Mouse (Mus musculus): ENCODE measurements around the gene Polr3b.

The Polr3b gene

DNA sequence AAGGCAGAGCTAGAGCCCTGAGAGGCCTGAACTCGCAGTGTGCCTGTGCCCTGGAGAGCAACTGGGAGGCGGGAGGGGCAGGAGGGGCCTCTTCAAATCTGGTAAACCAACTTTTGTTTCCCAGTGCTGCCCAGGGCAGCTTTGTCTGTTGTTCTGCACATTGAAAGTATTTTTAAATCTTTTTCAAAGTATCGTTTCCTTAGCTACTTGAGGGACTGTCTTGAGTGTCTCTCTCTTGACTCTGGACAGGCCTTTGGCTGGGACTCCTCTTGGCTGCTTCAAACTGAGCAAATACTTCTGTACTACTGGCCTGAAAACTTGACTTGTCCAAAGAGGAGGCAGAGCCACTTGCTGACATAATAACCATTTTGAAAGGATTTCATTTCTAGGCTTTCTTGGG, 11.3 kb upstream of the Polr3b start:
- no peak for DNase-seq (ENCODE audit: low read depth, low spot score)

DNA sequence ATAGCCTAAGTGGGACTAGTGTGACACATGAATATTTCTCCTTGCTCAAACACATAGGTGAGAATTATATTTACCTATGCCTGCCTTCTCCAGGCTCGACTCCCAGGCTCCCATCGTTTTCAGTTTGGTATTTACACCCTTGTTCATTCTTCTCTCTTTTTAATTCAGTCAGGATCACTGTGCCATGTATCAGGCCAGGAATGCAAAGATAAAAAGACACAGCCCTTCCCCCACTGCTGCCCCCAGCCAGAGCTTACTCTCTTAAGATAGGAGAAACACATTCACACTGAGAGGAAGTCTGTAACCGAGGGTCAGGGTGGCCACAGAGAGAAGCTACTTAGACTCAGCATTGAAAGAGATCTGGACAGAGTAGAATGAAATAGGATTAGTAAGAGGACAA, 10.4 kb upstream of the Polr3b start:
- DNase-seq (ENCODE audit: low read depth, low spot score), result no peak

DNA sequence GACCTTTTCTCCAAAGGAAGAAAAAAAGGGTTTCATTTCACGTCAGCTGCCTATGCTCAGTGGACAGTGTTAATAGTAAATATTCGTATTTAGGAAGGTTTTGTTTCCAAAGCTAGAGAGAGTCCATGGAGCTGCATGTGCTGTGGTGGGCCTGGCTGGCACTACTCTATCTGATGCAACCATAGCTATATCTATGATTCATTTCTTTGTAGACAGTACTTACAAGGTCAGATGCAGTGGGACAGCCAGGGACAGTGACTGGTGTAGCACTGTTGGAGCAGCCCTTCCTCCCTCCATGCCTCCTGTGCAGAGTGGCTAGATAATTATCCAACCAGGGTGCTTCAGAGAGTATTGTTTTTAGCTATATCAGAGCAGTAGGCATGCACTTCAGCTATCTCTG, 9.8 kb upstream of the Polr3b start:
- DNase-seq (ENCODE audit: low read depth, low spot score), result no peak

DNA sequence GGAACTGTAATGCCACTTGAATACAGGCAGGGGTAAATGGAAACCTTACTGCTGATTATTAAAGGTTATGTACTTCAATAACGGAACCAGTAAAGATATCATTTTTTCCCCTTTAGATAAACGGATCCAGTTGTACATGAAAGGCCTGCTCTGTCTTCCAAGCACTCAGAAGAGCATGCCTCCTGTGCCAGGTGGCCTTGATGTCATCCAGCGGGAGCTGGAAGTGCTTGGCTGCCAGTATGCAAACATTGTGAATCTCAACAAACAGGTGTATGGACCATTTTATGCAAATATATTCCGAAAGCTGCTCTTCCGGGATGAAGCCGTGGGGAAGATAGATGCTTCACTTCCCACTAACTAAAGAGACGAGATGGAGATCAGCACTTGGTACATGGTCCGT, 8.7 kb upstream of the Polr3b start:
- no peak for DNase-seq (ENCODE audit: low read depth, low spot score)

DNA sequence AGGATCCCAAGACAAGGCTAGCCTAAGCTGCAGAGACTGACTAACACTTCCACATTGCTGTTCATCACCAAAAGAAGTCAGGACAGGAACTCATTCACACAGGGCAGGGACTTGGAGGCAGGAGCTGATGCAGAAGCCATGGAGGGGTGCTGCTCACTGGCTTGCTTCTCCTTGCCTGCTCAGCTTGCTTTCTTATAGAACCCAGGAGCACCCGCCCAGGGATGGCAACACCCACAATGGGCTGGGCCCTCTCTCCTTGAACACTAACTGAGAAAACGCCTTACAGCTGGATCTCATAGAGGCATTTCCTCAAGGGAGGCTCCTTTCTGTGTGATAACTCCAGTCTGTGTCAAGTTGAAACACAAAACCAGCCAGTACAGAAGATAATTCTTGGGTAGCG, 7.0 kb upstream of the Polr3b start:
- no peak for DNase-seq (ENCODE audit: low read depth, low spot score)

DNA sequence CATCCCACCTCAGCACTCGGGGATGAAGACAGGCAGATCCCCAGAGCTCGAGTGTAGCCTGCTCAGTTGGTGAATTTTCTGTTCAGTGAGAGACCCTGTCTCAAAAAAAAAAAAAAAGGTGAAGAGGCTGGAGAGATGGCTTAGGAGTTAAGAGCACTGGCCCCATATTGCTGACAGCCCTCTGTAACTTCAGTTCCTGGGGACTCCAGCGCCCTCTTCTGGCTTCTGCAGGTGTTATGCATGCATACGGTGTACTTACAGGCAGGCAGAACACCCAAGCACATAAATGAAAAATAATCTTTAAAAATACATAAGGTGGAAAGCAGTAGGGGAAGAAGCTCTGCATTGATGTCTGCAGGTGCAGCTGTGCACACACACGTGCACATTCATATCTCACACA, 9.1 kb downstream of the Polr3b start:
- DNase-seq (ENCODE audit: low read depth, low spot score), result no peak

DNA sequence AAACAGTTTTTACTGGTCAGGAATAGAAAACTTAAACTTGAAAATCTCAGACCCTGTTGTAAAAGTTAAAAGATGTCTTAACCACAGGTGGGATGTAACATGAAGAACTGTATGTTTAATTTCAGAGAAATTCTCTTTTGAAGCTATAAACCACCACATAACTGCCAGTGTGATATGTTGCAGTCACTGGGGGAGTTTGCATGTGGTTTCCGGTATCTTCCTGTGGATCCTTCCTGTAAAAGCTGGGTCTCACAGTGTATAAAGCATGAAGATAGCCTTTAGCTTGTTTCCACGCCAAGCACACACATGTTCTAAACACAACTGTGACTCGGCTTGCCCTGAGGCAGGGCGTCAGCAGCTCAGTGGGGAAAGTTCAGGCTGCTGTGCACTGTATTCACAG, 9.9 kb downstream of the Polr3b start:
- no peak for DNase-seq (ENCODE audit: low read depth, low spot score)

DNA sequence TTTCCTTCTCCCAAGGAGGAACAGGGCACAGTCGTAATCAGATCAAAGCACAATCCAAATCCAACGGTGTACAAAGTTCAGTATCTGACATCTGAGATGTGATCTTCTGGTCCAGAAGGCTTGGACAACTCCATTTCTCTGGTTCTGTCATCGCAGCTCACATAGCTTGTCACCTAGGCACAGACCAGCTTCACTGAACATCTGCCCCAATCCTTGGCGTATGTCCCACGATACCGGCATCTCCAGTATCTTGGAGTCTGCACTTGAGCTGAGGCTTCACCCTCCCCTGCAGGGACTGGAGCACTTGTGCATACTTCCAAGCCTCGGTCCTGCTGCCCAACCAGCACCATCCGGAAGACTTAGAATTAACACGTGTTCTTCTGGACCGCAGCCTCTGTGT, 14.6 kb downstream of the Polr3b start:
- DNase-seq (ENCODE audit: low read depth, low spot score), result peak; percentile 82

DNA sequence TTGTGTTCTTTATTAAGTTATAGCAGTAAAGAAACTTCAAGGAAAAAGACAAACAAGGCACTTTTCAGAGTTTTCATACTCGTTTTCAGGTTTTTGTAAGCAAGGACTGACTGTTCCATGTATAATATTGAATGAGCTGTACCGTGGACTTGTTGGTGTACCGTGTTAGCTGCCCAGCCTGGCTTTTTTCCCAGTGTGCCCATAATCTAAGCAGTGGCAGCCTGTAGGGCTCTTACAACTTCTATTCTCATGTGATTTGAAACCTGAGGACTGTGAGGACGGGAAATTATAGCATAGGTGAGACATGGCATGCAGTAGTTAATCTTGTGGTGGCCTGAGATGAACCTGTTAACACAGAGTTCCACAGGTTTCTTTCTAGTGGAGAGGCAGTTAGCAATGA, 16.3 kb downstream of the Polr3b start:
- peak; percentile 43 for DNase-seq (ENCODE audit: low read depth, low spot score)

DNA sequence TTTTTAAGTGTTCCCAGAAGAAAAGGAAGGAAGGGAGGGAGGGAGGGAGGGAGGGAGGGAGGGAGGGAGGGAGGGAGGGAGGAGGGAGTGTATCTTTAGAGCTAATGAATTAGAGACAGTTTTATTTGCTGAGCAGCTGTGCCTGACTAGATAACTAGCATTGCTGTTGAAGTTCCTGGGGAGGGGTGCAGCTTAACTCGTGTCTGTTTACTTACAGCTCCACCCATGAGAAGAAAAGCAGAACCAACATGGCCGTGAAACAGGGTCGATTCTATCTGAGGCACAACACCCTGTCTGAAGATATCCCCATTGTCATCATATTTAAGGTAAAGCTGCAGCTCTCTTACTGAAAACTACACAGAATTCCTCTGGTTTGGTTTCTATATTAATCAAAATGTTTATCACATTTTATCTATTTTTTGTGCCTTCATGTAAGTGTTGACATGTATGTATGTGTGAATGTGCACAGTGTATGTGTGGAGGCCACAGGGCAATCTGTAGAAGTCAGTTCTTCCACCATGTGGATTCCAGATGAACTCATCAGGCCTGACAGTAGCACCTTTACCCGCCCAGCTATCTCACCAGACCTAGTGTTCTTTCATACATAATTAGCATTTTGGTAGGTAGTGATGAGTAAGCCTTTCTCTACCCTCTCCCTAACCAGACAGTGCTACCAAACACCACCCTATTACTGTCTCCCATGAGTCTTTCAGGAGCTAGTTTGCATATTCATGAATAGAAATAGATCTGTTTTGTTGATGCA, 17.6 kb downstream of the Polr3b start:
- DNase-seq (ENCODE audit: low read depth, low spot score), result no peak

DNA sequence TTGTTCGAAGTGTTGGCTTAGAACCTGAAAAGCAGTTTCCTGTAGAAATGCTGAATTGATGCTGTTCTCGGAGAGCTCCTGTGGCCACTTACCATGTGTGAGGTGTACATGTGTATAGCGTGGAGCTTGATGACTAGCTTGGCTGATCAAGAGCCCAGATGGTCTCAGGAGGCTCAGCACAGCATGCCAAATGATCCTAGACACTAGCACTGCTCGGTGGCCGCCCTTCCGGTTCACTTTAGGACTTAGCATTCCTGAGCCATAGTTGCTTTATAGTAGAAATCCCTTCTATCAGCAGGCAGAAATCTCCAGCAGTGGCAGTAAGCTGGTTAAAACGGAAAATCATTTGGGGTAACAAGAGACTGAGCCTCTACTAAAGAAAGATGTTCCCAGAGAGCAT, 18.8 kb downstream of the Polr3b start:
- DNase-seq (ENCODE audit: low read depth, low spot score), result no peak

DNA sequence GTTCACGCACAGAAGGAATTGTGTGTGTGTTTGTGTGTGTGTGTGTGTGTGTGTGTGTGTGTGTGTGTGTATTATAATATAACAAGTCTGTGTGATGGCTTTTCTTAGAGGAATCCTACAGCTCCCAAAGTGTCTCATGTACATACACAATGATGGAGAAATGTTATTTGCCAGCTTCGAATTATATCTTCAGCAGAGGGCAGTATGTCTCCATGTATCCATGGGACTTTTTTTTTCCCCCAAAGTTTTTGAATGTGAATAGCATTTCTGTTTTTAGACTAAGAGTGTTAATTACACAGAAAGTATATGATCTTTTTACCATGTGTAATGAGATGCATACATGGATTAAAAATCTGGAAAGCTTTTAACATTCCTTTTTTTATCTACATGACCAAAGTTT, 19.5 kb downstream of the Polr3b start:
- DNase-seq (ENCODE audit: low read depth, low spot score), result no peak

DNA sequence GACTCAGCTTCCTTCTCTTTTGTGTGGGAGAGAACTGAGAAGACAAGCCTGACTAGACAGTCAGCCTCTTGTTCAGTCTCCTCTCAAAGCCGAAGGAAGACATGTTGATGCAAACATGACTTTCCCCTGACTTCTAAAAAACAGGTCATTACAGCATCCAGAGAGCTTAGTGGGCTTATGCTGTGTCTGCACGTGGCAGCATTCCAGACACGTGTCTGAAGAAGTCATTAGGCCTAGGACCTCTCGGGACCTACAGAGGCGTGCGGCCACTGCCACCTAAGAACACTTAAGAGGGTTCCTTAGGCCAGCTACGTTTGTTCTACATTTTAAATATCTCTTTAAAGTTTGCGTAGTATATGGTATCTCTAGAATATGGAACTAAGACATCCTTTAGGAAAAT, 23.8 kb downstream of the Polr3b start:
- no peak for DNase-seq (ENCODE audit: low read depth, low spot score)

DNA sequence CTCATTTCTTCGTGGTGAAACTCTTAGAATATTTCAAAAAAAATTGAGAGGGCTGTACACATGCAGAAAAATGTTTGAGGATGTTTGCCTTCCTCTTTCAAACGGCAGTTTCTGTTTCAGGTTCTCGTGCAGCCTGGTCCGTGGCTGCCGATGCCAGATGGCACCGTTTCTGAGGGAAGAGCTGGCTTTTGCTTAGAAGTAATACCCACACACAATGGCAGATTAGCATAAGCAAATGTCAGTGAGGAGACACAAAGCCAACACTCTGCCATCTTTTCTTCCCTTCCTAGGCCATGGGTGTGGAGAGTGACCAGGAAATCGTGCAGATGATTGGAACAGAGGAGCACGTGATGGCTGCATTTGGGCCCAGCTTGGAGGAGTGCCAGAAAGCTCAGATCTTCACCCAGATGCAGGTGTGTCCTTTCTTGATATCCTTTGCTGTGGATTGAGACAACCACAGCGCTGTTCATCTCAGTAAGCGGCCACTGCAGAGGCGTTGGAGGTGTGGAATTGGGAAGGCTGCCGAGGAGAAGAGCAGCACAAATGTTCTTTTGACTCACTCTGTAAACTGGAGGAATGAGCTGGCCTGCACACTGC, 24.5 kb downstream of the Polr3b start:
- peak; percentile 34 for DNase-seq (ENCODE audit: low read depth, low spot score)

DNA sequence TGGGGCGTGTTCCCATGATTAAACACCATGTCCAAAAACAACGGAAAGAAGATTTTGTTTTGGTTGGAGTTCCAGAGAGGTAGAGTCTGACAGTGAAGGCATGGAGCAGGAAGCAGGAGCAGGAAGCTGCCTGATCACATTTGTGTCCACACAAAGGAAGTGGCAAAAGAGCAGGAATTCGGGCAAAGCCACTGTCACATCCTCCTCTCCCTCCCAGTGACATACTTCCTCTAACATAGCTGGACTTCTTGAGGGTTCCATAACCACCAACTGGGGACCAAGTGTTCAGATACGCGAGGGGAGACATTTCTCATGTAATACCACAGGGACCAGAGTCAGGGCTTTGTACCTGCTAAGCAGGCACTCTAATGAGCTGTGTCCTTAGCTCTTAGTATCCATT, 25.2 kb downstream of the Polr3b start:
- DNase-seq (ENCODE audit: low read depth, low spot score), result no peak

DNA sequence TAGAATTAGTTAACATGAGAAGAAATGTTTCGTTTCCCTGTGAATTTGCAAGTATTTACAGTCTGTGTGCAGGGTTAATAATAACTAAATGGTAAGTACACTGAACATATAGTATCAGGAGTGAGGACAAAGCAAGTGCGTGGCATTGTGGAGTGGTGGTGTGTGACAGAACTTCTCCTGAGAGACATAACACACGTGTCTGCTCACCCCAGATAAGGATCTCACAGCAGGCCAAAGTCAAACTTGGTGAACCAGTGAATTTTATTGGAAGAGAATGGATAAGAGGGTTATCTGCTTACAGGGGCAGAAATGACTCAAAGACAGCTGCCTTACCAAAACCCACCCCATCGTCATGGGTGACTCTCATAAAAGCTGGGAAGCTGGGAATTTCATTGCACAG, 26.8 kb downstream of the Polr3b start:
- no peak for DNase-seq (ENCODE audit: low read depth, low spot score)

DNA sequence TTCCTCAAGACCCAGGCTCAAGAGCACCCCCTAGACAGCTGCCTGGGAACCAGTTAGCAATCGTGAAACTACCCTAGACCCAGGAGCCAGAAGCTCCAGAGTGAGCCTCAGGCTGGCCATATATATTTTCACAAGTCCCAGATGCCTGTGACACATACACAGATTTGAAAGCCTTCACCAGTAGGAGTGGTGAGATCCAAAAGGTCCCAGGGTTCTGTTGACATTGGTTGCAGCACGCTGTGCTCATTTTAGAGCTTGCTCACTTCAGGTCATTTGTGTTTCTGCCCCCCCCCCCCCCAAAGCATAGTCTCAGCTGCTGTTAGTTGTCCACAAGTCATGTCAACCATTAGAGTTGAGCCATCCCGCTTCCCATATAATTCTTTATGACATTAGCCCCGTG, 31.9 kb downstream of the Polr3b start:
- no peak for DNase-seq (ENCODE audit: low read depth, low spot score)

DNA sequence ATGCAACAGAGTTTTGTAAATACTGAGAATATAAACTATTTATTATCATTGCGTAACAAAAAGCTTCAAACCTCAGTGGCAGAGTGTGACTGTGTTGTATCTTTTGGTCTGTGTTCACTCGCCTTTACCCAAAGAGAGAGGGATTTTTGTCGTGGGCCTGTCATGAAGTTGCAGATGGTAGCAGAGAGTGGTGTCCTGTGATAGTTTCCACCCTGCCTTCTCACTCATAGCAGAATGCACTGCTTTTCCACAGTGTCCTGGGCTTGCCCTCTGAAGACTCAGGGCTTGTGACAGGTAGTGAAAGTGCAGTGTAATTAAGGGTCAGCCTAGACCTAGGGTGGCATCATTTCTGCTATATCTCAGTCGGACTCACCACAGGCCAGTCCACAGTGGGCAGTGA, 32.6 kb downstream of the Polr3b start:
- no peak for DNase-seq (ENCODE audit: low read depth, low spot score)

DNA sequence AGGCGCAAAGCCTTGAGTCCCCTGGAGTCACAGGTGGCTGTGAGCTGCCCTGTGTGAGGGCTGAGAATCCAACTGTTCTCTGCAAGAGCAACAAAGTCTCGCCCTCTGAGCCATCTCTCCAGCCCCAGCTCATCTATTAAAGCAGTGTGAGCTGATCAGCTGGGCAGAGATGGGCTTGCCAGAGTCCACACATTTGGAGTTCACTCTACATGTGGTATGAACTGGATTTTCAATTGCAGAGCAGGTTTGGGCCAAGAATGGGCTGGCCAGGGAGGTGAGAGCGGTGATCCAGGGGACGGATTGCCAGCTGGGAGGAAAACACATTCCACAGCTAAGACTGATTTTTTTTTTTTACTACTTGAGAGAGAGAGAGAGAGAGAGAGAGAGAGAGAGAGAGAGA, 34.5 kb downstream of the Polr3b start:
- DNase-seq (ENCODE audit: low read depth, low spot score), result peak; percentile 69

DNA sequence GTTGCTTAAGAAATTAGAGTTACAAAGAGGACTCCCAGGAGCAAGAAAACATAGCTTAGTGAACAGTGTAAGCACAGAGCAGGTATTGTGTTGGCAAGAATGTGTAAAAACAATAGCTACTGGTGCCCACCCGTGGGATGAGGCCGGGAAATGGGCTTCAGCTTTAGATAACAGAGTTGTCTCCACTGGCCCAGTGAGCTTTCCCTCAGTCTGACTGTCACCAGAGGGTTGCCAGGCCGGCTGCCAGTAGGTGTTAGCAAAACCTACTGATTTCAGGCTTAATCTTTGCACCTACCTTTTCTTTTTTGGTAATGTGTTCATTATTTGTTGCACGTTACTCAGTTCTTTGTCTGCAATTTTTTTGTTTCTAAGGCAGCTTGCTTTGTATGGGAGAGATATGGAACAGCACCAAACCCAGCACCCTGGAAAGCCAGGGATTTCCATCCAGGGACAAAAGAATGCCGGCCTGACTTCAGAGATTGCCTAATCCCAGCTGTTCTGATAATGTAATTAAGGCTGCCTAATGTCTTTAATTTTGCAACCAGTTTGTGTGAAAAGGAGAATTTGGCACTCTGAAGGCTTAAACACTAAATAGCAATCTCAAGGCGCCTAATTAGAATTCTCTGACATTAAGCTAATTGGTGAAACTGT, 35.5 kb downstream of the Polr3b start:
- peak; percentile 25 for DNase-seq (ENCODE audit: low read depth, low spot score)

DNA sequence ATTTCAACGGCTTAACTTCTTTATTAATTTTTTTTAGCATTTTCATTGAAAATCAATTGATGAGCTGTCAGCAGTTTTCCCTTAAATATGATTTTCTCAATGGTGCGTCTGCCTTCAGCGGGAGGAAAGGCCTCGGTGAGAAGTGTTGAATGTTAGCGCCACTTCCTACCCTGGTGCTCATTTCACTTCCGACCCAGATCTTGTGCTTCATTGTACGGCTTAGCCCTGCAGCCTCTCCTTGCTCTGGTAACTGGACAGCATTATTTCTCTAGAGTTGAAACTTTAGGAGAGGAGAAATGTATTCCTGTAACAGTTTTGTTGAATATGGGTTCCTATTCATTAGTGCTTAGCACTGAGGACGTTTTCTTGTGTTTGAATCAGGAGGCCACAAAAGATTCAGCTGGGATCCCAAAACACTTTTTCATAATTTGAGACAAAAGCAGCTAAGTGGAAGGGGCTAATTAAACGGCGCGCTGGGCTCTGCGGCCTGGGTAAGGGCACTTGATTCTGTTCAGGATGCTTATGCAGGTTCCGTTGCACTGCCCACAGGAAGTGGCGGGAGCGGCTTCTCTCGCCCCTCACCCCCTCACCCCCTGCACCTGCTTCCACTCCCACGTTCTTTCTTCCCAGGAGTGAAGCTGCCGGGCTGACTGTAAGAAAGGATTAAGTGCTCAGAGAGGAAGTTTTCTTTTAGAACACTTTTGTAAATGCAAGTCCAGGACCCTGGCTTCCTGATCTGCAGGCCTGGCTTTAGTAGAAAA, 36.2 kb downstream of the Polr3b start:
- DNase-seq (ENCODE audit: low read depth, low spot score), result no peak

DNA sequence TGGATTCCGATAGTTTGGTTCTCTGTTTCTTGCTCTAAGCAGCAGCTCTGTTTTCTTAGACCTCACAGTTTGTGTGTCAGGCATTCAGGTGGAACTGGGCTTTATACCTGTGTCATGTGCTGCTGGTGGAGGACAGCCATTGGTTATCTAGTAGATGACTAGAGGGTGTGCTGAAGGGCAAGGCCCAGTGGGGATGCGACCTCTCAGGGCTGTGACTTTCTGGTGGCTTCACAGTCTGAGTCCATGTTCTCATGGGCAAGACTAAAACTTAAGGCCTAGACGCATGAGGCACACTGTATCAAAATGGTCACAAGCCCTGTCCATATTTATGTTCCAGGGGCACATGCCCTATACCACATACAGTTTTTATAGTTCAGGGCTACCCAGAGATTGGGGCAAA, 37.2 kb downstream of the Polr3b start:
- no peak for DNase-seq (ENCODE audit: low read depth, low spot score)

DNA sequence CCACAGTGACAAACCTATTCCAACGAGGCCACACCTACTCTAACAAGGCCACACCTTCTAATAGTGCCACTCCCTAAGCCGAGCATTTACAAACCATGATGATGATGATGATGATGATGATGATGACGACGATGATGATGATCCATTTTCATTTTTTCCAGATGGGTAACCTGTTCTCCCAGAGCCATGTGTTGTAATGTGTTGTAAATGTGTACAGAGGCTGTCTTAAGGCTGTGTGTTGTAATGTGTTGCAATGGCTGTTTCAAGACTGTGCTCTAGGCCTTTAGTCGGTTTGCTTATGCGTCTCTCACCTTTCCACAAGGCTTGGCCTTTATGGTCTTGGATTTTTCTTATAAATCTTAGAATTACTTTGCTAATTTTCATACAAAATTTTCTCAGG, 40.0 kb downstream of the Polr3b start:
- no peak for DNase-seq (ENCODE audit: low read depth, low spot score)
